Mouse (Mus musculus) kidney, adult 11 months (tissue): ENCODE measurements around the gene Top3a.

ENCODE experiments used
- DNase-seq: peaks from one replicate; pipeline ENCODE4 v3.0.0; 2022

The Top3a gene

GRCm38 (mm10) chr11:60709481-60710465 lies 67.4 kb downstream of the Top3a start:
- DNase-seq: peak; percentile 5

GRCm38 (mm10) chr11:60708631-60709030 lies 68.5 kb downstream of the Top3a start:
- DNase-seq: no peak

GRCm38 (mm10) chr11:60707672-60708071 lies 69.5 kb downstream of the Top3a start:
- peak; percentile 93 for DNase-seq

- no peak for DNase-seq
Measured at GRCm38 (mm10) chr11:60706696-60707480, 70.3 kb downstream of the Top3a start.

- peak; percentile 6 for DNase-seq
Measured at GRCm38 (mm10) chr11:60706076-60706475, 71.1 kb downstream of the Top3a start.

- peak; percentile 1 for DNase-seq
Measured at GRCm38 (mm10) chr11:60705255-60705654, 71.9 kb downstream of the Top3a start.

- peak; percentile 2 for DNase-seq
Measured at GRCm38 (mm10) chr11:60704023-60704880, 72.9 kb downstream of the Top3a start.

- peak; percentile 53 for DNase-seq
Measured at GRCm38 (mm10) chr11:60703131-60703530, 74.0 kb downstream of the Top3a start.

- peak; percentile 12 for DNase-seq
Measured at GRCm38 (mm10) chr11:60701611-60702010, 75.6 kb downstream of the Top3a start.

GRCm38 (mm10) chr11:60700320-60701185 lies 76.6 kb downstream of the Top3a start:
- peak; percentile 5 for DNase-seq

- DNase-seq: peak; percentile 83
Measured at GRCm38 (mm10) chr11:60699524-60700075, 77.6 kb downstream of the Top3a start, which contains the start of gene Llgl1. TSS of gene Llgl1 (plus strand) at chr11:60699723.

GRCm38 (mm10) chr11:60698806-60699523 lies 78.2 kb downstream of the Top3a start:
- DNase-seq: peak; percentile 61

- DNase-seq: no peak
Measured at GRCm38 (mm10) chr11:60697561-60697960, 79.6 kb downstream of the Top3a start.

- no peak for DNase-seq
Measured at GRCm38 (mm10) chr11:60696165-60696564, 81.0 kb downstream of the Top3a start.
